Comparison of ENCODE assay signal across 8 mouse cellular contexts in genomic region chr11:87448081-87448475, GRCm38 (mm10). TPM values are rescaled to one million over a fixed set of nuclear protein-coding genes. Genes with fewer than 3 reads are reported as not detected.
DNase-seq lines count a peak whose midpoint lies in the region; ATAC-seq lines count a peak whose summit lies in the region.
"Not testable (repeated sequence)": the region's sequence is repeated elsewhere in the genome, so short reads cannot be mapped to it uniquely, and the experiment has no call there.

No protein-coding gene starts in this region.

- H3K4me3 ChIP-seq in intestine, embryonic 14.5 days (ENCODE audit: low read depth, low read length): peak overlapping the region; percentile 35

- H3K27ac ChIP-seq in intestine, embryonic 14.5 days (ENCODE audit: low read depth): not testable (repeated sequence)

- ATAC-seq in intestine, embryonic 14.5 days (replicated peaks; ENCODE audit: low FRiP score, low TSS enrichment, low read depth): peak; percentile 94
- peak; percentile 69 for ATAC-seq in megakaryocyte progenitor cell, adult 5-6 weeks (replicated peaks; ENCODE audit: poor library complexity)

- H3K4me2 ChIP-seq in intestine, embryonic 14.5 days (ENCODE audit: low read length): peak overlapping the region; percentile 60

- peak; percentile 83 to 84 for DNase-seq in adrenal gland, adult 18-20 months (ENCODE audit: low spot score in 2 of 2)
- DNase-seq in embryo, embryonic 11 days: peak; percentile 82
- DNase-seq in gastrocnemius, postnatal 25 days: peak; percentile 97
- peak; percentile 84 for DNase-seq in intestine, embryonic 14.5 days (ENCODE audit: low spot score)
- peak; percentile 93 to 94 for DNase-seq in left cerebral cortex, postnatal 10 days (ENCODE audit: extremely low spot score in 1 of 2, low spot score in 2 of 2)
- DNase-seq in right cerebral cortex, postnatal 10 days (ENCODE audit: low spot score in 2 of 2): peak; percentile 94 to 97
- peak; percentile 72 for DNase-seq in urinary bladder, postnatal 10 days (ENCODE audit: low spot score)

- H3K27me3 ChIP-seq in intestine, embryonic 14.5 days (replicated peaks; ENCODE audit: control insufficient read depth, insufficient read depth, low read length): not testable (repeated sequence)

- 0% methylated on average over 32 of the region's 34 CpGs for WGBS in intestine, embryonic 14.5 days

- not testable (repeated sequence) for H3K4me1 ChIP-seq in intestine, embryonic 14.5 days (replicated peaks; ENCODE audit: control insufficient read depth, insufficient read depth, low read length)

- H3K36me3 ChIP-seq in intestine, embryonic 14.5 days (ENCODE audit: control insufficient read depth, insufficient read depth, low read length): not testable (repeated sequence)

- not testable (repeated sequence) for H3K9me3 ChIP-seq in intestine, embryonic 14.5 days (ENCODE audit: control insufficient read depth, low read length)

- H3K9ac ChIP-seq in intestine, embryonic 14.5 days (ENCODE audit: low read length): peak overlapping the region; percentile 34

- intact Hi-C loops in left cerebral cortex, postnatal 10 days (cut with DNase I): not testable (repeated sequence)

RNA-seq across cellular contexts. Expression of gene Tex14, which starts 43.2 kb away (rescaled TPM):
- under 1 TPM; 0.07 to 0.26 TPM for total RNA-seq in adrenal gland, adult 18-20 months (2021)
- total RNA-seq in gastrocnemius, postnatal 25 days (2021): under 1 TPM in 1 of 2 experiments, not detected in 1; 0.27 TPM
- polyA plus RNA-seq in intestine, embryonic 14.5 days (2014; fragmentation: Nextera tagmentation; extraction: Ambion mirVana): 0.65 and 1.4 TPM in 2 replicates
- under 1 TPM; 0.36 to 0.56 TPM for total RNA-seq in left cerebral cortex, postnatal 10 days (2021)
- total RNA-seq in megakaryocyte progenitor cell, adult 5-6 weeks (2015): 0.07 and 2.4 TPM in 2 replicates
- 0.27 and 0.29 TPM in 2 replicates for total RNA-seq in megakaryocyte progenitor cell, adult 5-6 weeks (2017)

RNA-seq across cellular contexts. Expression of gene Rad51c, which starts 43.3 kb away (rescaled TPM):
- 1 to 10 TPM; 2.8 to 4.9 TPM for total RNA-seq in adrenal gland, adult 18-20 months (2021)
- under 1 TPM; 0.15 to 0.51 TPM for total RNA-seq in gastrocnemius, postnatal 25 days (2021)
- polyA plus RNA-seq in intestine, embryonic 14.5 days (2014; fragmentation: Nextera tagmentation; extraction: Ambion mirVana): 6.8 and 8.1 TPM in 2 replicates
- total RNA-seq in left cerebral cortex, postnatal 10 days (2021): 1 to 10 TPM; 3.4 to 4.8 TPM
- 2.5 and 4.9 TPM in 2 replicates for total RNA-seq in megakaryocyte progenitor cell, adult 5-6 weeks (2015)
- total RNA-seq in megakaryocyte progenitor cell, adult 5-6 weeks (2017): 5.4 and 8.0 TPM in 2 replicates
